Mouse (Mus musculus): ENCODE data around the gene Cx3cr1. TPM values are rescaled to one million over a fixed set of nuclear protein-coding genes. Genes with fewer than 3 reads are reported as not detected.

The Cx3cr1 gene
- polyA plus RNA-seq, 1 experiment = not detected

- Histone ChIP-seq H3K4me1 (ENCODE audit: control insufficient read depth, insufficient read depth, low read length) (no peaks in the 10 kb centered on the region), H3K9ac (ENCODE audit: low read depth, poor library complexity, severe bottlenecking) (no peak overlapping the region), H3K4me3 (ENCODE audit: low read depth, low read length) (no peak overlapping the region), H3K27me3 (ENCODE audit: control insufficient read depth, insufficient read depth, low read length, poor library complexity, severe bottlenecking) (no peaks in the 10 kb centered on the region), H3K9me3 (replicated peaks; ENCODE audit: control insufficient read depth, insufficient read depth, low read length, poor library complexity, severe bottlenecking) (no peaks in the 10 kb centered on the region), H3K27ac (ENCODE audit: insufficient read depth, low read length) (no peak overlapping the region), H3K36me3 (ENCODE audit: control insufficient read depth, insufficient read depth, low read length, poor library complexity, severe bottlenecking) (peaks cover 47% of the 10 kb centered on the region)
- TF ChIP-seq CTCF (IDR thresholded peaks at IDR 0.05; ENCODE audit: low read depth, low read length) (no peak), POLR2A (IDR thresholded peaks at IDR 0.05; ENCODE audit: insufficient read depth, low read length) (no peak), EP300 (IDR thresholded peaks at IDR 0.05; ENCODE audit: insufficient read depth, low read depth, low read length) (no peak)
These were observed 146.2 kb downstream of the Cx3cr1 start for GRCm38 (mm10) chr9:119923462-119923861.

GRCm38 (mm10) chr9:119919858-119920257, 149.8 kb downstream of the Cx3cr1 start:
- Histone ChIP-seq H3K4me3 (ENCODE audit: low read depth, low read length) (no peak overlapping the region), H3K36me3 (ENCODE audit: control insufficient read depth, insufficient read depth, low read length, poor library complexity, severe bottlenecking) (peaks cover 50% of the 10 kb centered on the region), H3K27ac (ENCODE audit: insufficient read depth, low read length) (no peak overlapping the region), H3K9me3 (replicated peaks; ENCODE audit: control insufficient read depth, insufficient read depth, low read length, poor library complexity, severe bottlenecking) (no peaks in the 10 kb centered on the region), H3K4me1 (ENCODE audit: control insufficient read depth, insufficient read depth, low read length) (no peaks in the 10 kb centered on the region), H3K27me3 (ENCODE audit: control insufficient read depth, insufficient read depth, low read length, poor library complexity, severe bottlenecking) (no peaks in the 10 kb centered on the region), H3K9ac (ENCODE audit: low read depth, poor library complexity, severe bottlenecking) (no peak overlapping the region)
- TF ChIP-seq EP300 (IDR thresholded peaks at IDR 0.05; ENCODE audit: insufficient read depth, low read depth, low read length) (no peak), POLR2A (IDR thresholded peaks at IDR 0.05; ENCODE audit: insufficient read depth, low read length) (no peak)

DNA sequence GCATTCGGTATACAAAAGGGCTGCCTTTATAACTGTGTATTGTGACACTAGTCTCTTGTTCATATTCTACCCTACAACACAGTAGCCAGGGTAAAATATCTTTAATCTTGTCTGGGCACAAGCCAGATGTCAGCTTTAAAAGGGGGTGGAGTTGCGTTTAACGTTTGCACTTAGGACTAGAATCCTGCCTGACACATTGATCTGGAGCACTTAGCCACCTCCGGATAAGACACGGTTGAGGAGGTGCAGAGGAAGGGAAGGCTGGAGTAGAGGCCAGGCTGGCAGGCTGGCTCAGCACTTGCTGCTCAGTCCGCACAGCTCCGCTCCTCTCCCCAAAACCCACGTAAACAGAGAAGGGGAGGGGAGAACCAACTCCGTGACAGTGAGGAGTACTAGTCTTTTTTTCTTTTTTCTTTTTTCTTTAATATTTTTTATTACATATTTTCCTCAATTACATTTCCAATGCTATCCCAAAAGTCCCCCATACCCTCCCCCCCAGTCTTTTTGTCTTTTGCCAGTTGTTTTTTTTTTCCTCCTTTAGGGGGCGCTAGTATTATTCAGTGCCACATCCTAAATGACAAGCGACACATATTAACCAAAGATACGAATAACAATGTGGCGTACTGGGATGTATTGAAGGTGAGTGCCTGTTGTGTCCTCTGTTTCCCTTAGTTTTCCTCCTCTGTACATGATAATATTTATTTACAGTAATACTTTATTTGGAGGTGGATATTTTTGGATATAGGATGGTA, 156.4 kb downstream of the Cx3cr1 start:
- Histone ChIP-seq H3K36me3 (ENCODE audit: control insufficient read depth, insufficient read depth, low read length, poor library complexity, severe bottlenecking) (peaks cover 52% of the 10 kb centered on the region), H3K27ac (ENCODE audit: insufficient read depth, low read length) (no peak overlapping the region), H3K9me3 (replicated peaks; ENCODE audit: control insufficient read depth, insufficient read depth, low read length, poor library complexity, severe bottlenecking) (no peaks in the 10 kb centered on the region), H3K27me3 (ENCODE audit: control insufficient read depth, insufficient read depth, low read length, poor library complexity, severe bottlenecking) (no peaks in the 10 kb centered on the region), H3K4me3 (ENCODE audit: low read depth, low read length) (no peak overlapping the region), H3K9ac (ENCODE audit: low read depth, poor library complexity, severe bottlenecking) (no peak overlapping the region), H3K4me1 (ENCODE audit: control insufficient read depth, insufficient read depth, low read length) (no peaks in the 10 kb centered on the region)
- no peak for TF ChIP-seq POLR2A (IDR thresholded peaks at IDR 0.05; ENCODE audit: insufficient read depth, low read length)
- TF ChIP-seq CTCF (IDR thresholded peaks at IDR 0.05; ENCODE audit: low read depth, low read length) = no peak
- no peak for TF ChIP-seq EP300 (IDR thresholded peaks at IDR 0.05; ENCODE audit: insufficient read depth, low read depth, low read length)

GRCm38 (mm10) chr9:119909931-119910330, 159.7 kb downstream of the Cx3cr1 start:
- H3K9ac ChIP-seq (ENCODE audit: low read depth, poor library complexity, severe bottlenecking) = no peak overlapping the region
- TF ChIP-seq EP300 (IDR thresholded peaks at IDR 0.05; ENCODE audit: insufficient read depth, low read depth, low read length) = no peak
- no peak for TF ChIP-seq POLR2A (IDR thresholded peaks at IDR 0.05; ENCODE audit: insufficient read depth, low read length)
- no peak for TF ChIP-seq CTCF (IDR thresholded peaks at IDR 0.05; ENCODE audit: low read depth, low read length)
- H3K36me3 ChIP-seq (ENCODE audit: control insufficient read depth, insufficient read depth, low read length, poor library complexity, severe bottlenecking) = peaks cover 63% of the 10 kb centered on the region
- H3K27me3 ChIP-seq (ENCODE audit: control insufficient read depth, insufficient read depth, low read length, poor library complexity, severe bottlenecking) = no peaks in the 10 kb centered on the region
- H3K4me3 ChIP-seq (ENCODE audit: low read depth, low read length) = no peak overlapping the region
- no peak overlapping the region for H3K27ac ChIP-seq (ENCODE audit: insufficient read depth, low read length)
- H3K9me3 ChIP-seq (replicated peaks; ENCODE audit: control insufficient read depth, insufficient read depth, low read length, poor library complexity, severe bottlenecking) = no peaks in the 10 kb centered on the region
- no peaks in the 10 kb centered on the region for H3K4me1 ChIP-seq (ENCODE audit: control insufficient read depth, insufficient read depth, low read length)

DNA sequence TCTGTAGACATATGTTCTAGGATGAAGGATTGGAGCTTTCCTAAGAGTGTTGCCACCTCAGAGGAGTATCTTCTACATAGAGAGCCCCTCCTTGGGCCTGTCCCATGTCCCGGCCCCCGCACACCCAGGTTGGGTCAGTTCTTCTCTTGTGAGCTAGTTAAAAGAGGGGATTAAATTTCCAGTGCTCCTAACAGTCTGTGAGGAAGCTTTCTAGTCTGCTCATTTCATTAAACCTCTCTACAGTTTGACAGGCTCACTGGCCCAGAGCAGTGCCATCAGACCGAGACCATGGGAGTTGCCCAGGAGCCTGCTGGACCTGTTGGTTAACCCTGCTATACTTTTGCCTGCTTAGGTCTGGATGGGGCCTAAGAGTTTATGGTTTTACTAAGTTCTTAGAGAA, 161.0 kb downstream of the Cx3cr1 start:
- peaks cover 68% of the 10 kb centered on the region for H3K36me3 ChIP-seq (ENCODE audit: control insufficient read depth, insufficient read depth, low read length, poor library complexity, severe bottlenecking)

GRCm38 (mm10) chr9:119902410-119903151, 167.1 kb downstream of the Cx3cr1 start:
- TF ChIP-seq POLR2A (IDR thresholded peaks at IDR 0.05; ENCODE audit: insufficient read depth, low read length) = no peak
- Histone ChIP-seq H3K27me3 (ENCODE audit: control insufficient read depth, insufficient read depth, low read length, poor library complexity, severe bottlenecking) (no peaks in the 10 kb centered on the region), H3K36me3 (ENCODE audit: control insufficient read depth, insufficient read depth, low read length, poor library complexity, severe bottlenecking) (peaks cover 36% of the 10 kb centered on the region)

More for the DNA sequence above, 161.0 kb downstream of the Cx3cr1 start:
- Histone ChIP-seq H3K27me3 (ENCODE audit: control insufficient read depth, insufficient read depth, low read length, poor library complexity, severe bottlenecking) (no peaks in the 10 kb centered on the region), H3K27ac (ENCODE audit: insufficient read depth, low read length) (no peak overlapping the region), H3K4me1 (ENCODE audit: control insufficient read depth, insufficient read depth, low read length) (no peaks in the 10 kb centered on the region), H3K4me3 (ENCODE audit: low read depth, low read length) (no peak overlapping the region), H3K9me3 (replicated peaks; ENCODE audit: control insufficient read depth, insufficient read depth, low read length, poor library complexity, severe bottlenecking) (no peaks in the 10 kb centered on the region), H3K9ac (ENCODE audit: low read depth, poor library complexity, severe bottlenecking) (no peak overlapping the region)
- no peak for TF ChIP-seq POLR2A (IDR thresholded peaks at IDR 0.05; ENCODE audit: insufficient read depth, low read length)

More at GRCm38 (mm10) chr9:119902410-119903151, 167.1 kb downstream of the Cx3cr1 start:
- no peaks in the 10 kb centered on the region for H3K9me3 ChIP-seq (replicated peaks; ENCODE audit: control insufficient read depth, insufficient read depth, low read length, poor library complexity, severe bottlenecking)
- no peak overlapping the region for H3K9ac ChIP-seq (ENCODE audit: low read depth, poor library complexity, severe bottlenecking)
- no peak overlapping the region for H3K27ac ChIP-seq (ENCODE audit: insufficient read depth, low read length)
- no peak overlapping the region for H3K4me3 ChIP-seq (ENCODE audit: low read depth, low read length)
- H3K4me1 ChIP-seq (ENCODE audit: control insufficient read depth, insufficient read depth, low read length) = no peaks in the 10 kb centered on the region
